Mouse (Mus musculus): ENCODE results near the gene Cd40lg. TPM values are rescaled to one million over a fixed set of nuclear protein-coding genes. Genes with fewer than 3 reads are reported as not detected.

Cd40lg gene
- total RNA-seq (2021), result under 1 TPM in 1 of 2 experiments, not detected in 1; 0.31 TPM
- long read RNA-seq, experiment 1, result 0 reads
- long read RNA-seq, experiment 2, result 0 reads

- no peak for DNase-seq
Observed at GRCm38 (mm10) chrX:57211876-57212275, at the start of gene Cd40lg. Gene Cd40lg (plus strand): TSS chrX:57212143.

- DNase-seq, result no peak
Observed at GRCm38 (mm10) chrX:57166549-57166948, 45.4 kb upstream of the Cd40lg start.

GRCm38 (mm10) chrX:57171269-57171668 lies 40.7 kb upstream of the Cd40lg start:
- no peak for DNase-seq

- DNase-seq, result no peak
Observed at GRCm38 (mm10) chrX:57177225-57177779, 34.6 kb upstream of the Cd40lg start.

GRCm38 (mm10) chrX:57182470-57182869 lies 29.5 kb upstream of the Cd40lg start:
- DNase-seq, result no peak

GRCm38 (mm10) chrX:57183359-57183758 lies 28.6 kb upstream of the Cd40lg start:
- DNase-seq, result no peak

- DNase-seq, result no peak
Observed at GRCm38 (mm10) chrX:57187301-57187700, 24.6 kb upstream of the Cd40lg start.

GRCm38 (mm10) chrX:57189335-57189734 lies 22.6 kb upstream of the Cd40lg start:
- no peak for DNase-seq

GRCm38 (mm10) chrX:57196319-57196718 lies 15.6 kb upstream of the Cd40lg start:
- DNase-seq, result peak in 1 of 2 experiments; percentile 0

- no peak for DNase-seq
Observed at GRCm38 (mm10) chrX:57198036-57198435, 13.9 kb upstream of the Cd40lg start.

- no peak for DNase-seq
Observed at GRCm38 (mm10) chrX:57200397-57200796, 11.5 kb upstream of the Cd40lg start.

- no peak for DNase-seq
Observed at GRCm38 (mm10) chrX:57210591-57210990, 1.4 kb upstream of the Cd40lg start.

- no peak for DNase-seq
Observed at GRCm38 (mm10) chrX:57212862-57213261, 919 bp downstream of the Cd40lg start.

- DNase-seq, result no peak
Observed at GRCm38 (mm10) chrX:57215495-57215894, 3.6 kb downstream of the Cd40lg start.

- DNase-seq, result no peak
Observed at GRCm38 (mm10) chrX:57216271-57216670, 4.3 kb downstream of the Cd40lg start.

GRCm38 (mm10) chrX:57219563-57219962 lies 7.6 kb downstream of the Cd40lg start:
- DNase-seq, result no peak

- no peak for DNase-seq
Observed at GRCm38 (mm10) chrX:57221881-57222280, 9.9 kb downstream of the Cd40lg start.

- peak in 1 of 2 experiments; percentile 25 for DNase-seq
Observed at GRCm38 (mm10) chrX:57223301-57223700, 11.4 kb downstream of the Cd40lg start.

GRCm38 (mm10) chrX:57228178-57228577 lies 16.2 kb downstream of the Cd40lg start:
- DNase-seq, result no peak

- DNase-seq, result no peak
Observed at GRCm38 (mm10) chrX:57233596-57233995, 21.7 kb downstream of the Cd40lg start.

- no peak for DNase-seq
Observed at GRCm38 (mm10) chrX:57235982-57236381, 24.0 kb downstream of the Cd40lg start.

GRCm38 (mm10) chrX:57238572-57238971 lies 26.6 kb downstream of the Cd40lg start:
- no peak for DNase-seq

- no peak for DNase-seq
Observed at GRCm38 (mm10) chrX:57253329-57254055, 41.5 kb downstream of the Cd40lg start.

- DNase-seq, result no peak
Observed at GRCm38 (mm10) chrX:57260744-57261143, 48.8 kb downstream of the Cd40lg start.
